Mouse (Mus musculus) heart, embryonic 11.5 days (tissue): ENCODE results near the gene Cttn. TPM values are rescaled to one million over a fixed set of nuclear protein-coding genes. Genes with fewer than 3 reads are reported as not detected.

ENCODE experiments used
- ATAC-seq: fragments of 200-750 bp; cut with Nextera tagmentation; replicated peaks from 2 replicates; pipeline ENCODE4 v1.8.0; 2017; ENCODE audit warnings: moderate library complexity; ENCODE audit not compliant: insufficient number of reproducible peaks, low FRiP score, low TSS enrichment
- H3K27ac ChIP-seq: fragments of 300-500 bp; sonication (generic); 2 replicates; pipeline ENCODE4 v1.5.1; 2014; ENCODE audit warnings: mild to moderate bottlenecking, low read depth, low read length
- H3K27me3 ChIP-seq: fragments of 300-500 bp; sonication (generic); 2 replicates; pipeline ENCODE4 v1.6.1; 2014; ENCODE audit warnings: mild to moderate bottlenecking, low read length, mixed read lengths; ENCODE audit not compliant: control insufficient read depth, insufficient read depth
- H3K36me3 ChIP-seq: fragments of 300-500 bp; sonication (generic); 2 replicates; pipeline ENCODE4 v1.6.1; 2014; ENCODE audit warnings: mild to moderate bottlenecking, low read length, moderate library complexity, mixed read lengths; ENCODE audit not compliant: control insufficient read depth, insufficient read depth
- H3K4me1 ChIP-seq: fragments of 300-500 bp; sonication (generic); 2 replicates; pipeline ENCODE4 v1.6.1; 2014; ENCODE audit warnings: low read length; ENCODE audit not compliant: control insufficient read depth, insufficient read depth
- H3K4me2 ChIP-seq: fragments of 300-500 bp; sonication (generic); 2 replicates; pipeline ENCODE4 v1.6.1; 2014; ENCODE audit warnings: mild to moderate bottlenecking, moderate library complexity
- H3K4me3 ChIP-seq: fragments of 300-500 bp; sonication (generic); 2 replicates; pipeline ENCODE4 v1.5.1; 2014; ENCODE audit warnings: low read depth, low read length
- H3K9ac ChIP-seq: fragments of 300-500 bp; sonication (generic); 2 replicates; pipeline ENCODE4 v1.6.1; 2014; ENCODE audit warnings: mild to moderate bottlenecking, low read depth, low read length, moderate library complexity
- H3K9me3 ChIP-seq: fragments of 300-500 bp; sonication (generic); replicated peaks from 2 replicates; pipeline ENCODE4 v1.6.1; 2016; ENCODE audit warnings: low read length; ENCODE audit not compliant: control insufficient read depth
- WGBS: fragments of 180-500 bp; shearing (Covaris S2); extraction: QIAGEN DNeasy Blood & Tissue Kit; methylation state at CpG from one replicate; pipeline ENCODE4 v1.1.7; 2014; ENCODE audit not compliant: insufficient replicate concordance; 5-methylcytosine and 5-hydroxymethylcytosine counted together
- polyA plus RNA-seq: library from polyadenylated mRNA; unstranded; fragments of >200 nt; fragmentation: Nextera tagmentation; extraction: Ambion mirVana; gene quantifications from 2 replicates; pipeline ENCODE4 v1.2.1, GENCODE M21; 2014

The Cttn gene
- polyA plus RNA-seq, 1 experiment from 2014 or later, result 128 TPM

DNA sequence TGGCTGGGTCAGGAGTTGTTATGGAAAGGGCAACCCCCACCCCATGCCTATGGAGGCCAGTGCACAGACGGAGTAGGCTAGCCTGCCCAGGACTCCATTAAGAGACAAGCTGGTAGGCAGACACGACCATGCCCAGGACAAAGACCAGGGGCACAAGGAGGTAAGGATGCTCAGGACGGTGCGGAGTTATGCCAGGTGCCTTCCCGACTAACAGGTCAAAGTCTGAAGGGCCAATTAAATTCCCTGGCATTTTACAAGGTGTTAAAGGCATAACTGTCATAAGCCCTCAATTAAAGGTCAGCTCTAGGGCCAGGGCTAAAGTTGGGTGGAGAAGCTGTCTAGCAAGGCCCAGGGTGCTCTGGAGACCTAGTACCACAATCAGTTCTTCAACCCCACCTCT is 2.1 kb downstream of the Cttn start:
- Histone ChIP-seq H3K9me3 (no peaks in the 10 kb centered on the region), H3K4me3 (no peak overlapping the region; the same call in 1 of the 2 replicates)

DNA sequence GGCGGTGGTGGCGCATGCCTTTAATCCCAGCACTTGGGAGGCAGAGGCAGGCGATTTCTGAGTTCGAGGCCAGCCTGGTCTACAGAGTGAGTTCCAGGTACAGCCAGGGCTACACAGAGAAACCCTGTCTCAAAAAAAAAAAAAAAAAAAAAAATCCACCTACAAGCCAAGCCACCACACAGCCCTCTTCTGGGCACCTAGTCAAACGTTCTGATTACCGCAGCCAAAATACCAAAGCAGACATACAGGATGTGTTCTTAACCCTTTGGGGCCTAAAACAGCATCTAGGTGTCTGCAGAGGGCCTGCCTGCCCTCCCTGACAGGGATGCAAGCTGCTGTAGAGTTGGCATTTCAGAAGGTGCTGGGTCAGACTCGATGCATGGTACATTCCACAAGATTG is 8.2 kb downstream of the Cttn start:
- Histone ChIP-seq H3K36me3 (peaks cover 59% of the 10 kb centered on the region), H3K27ac (no peak overlapping the region), H3K4me2 (no peak overlapping the region), H3K9ac (no peak overlapping the region), H3K27me3 (no peaks in the 10 kb centered on the region), H3K4me1 (no peaks in the 10 kb centered on the region), H3K9me3 (no peaks in the 10 kb centered on the region), H3K4me3 (no peak overlapping the region)
- WGBS, result 83% methylated on average over 7 of the region's 7 CpGs
- no peak for ATAC-seq

More for the DNA sequence above, 2.1 kb downstream of the Cttn start:
- no peaks in the 10 kb centered on the region for H3K27me3 ChIP-seq
- H3K4me1 ChIP-seq, result peaks cover 18% of the 10 kb centered on the region
- H3K9ac ChIP-seq, result peak overlapping the region; percentile 97; the same call in 1 of the 2 replicates
- peaks cover 13% of the 10 kb centered on the region; the same call in 1 of the 2 replicates for H3K36me3 ChIP-seq
- no peak overlapping the region for H3K27ac ChIP-seq
- WGBS, result 80% methylated on average over 5 of the region's 5 CpGs
- H3K4me2 ChIP-seq, result peak overlapping the region; percentile 92
- ATAC-seq, result no peak

- no peaks in the 10 kb centered on the region for H3K4me1 ChIP-seq
- no peak overlapping the region for H3K27ac ChIP-seq
- no peaks in the 10 kb centered on the region for H3K9me3 ChIP-seq
- no peak overlapping the region for H3K9ac ChIP-seq
- H3K36me3 ChIP-seq, result peaks cover 70% of the 10 kb centered on the region
- ATAC-seq, result no peak
- H3K4me3 ChIP-seq, result no peak overlapping the region
- H3K4me2 ChIP-seq, result no peak overlapping the region
- H3K27me3 ChIP-seq, result no peaks in the 10 kb centered on the region
- WGBS, result 91% methylated on average over 6 of the region's 6 CpGs
Observed at GRCm38 (mm10) chr7:144461246-144461902, 9.4 kb downstream of the Cttn start.

DNA sequence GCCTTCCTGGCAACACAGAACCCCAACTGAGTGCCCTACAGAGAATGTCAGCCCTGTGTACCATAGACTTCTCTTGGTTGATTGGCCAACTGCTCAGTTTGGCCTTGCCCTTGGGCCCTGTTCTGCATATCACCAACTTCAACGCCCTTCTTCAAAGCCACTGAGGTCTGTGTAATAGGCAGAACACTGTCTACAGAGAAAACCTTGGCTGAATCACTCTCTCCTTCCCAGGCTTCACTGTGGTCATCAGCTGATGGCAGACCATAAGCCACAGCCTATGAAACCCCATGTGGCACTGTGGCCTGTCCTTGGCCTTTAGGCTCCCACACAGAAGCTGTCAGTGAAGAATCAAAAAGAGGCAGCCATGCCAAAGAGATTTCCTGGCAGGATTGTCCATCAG is 11.9 kb downstream of the Cttn start:
- H3K27me3 ChIP-seq, result no peaks in the 10 kb centered on the region
- H3K4me2 ChIP-seq, result no peak overlapping the region
- H3K4me3 ChIP-seq, result no peak overlapping the region
- H3K4me1 ChIP-seq, result no peaks in the 10 kb centered on the region
- H3K9ac ChIP-seq, result no peak overlapping the region
- 79% methylated on average over 1 of the region's 1 CpGs for WGBS
- H3K36me3 ChIP-seq, result peaks cover 74% of the 10 kb centered on the region
- no peaks in the 10 kb centered on the region for H3K9me3 ChIP-seq
- no peak overlapping the region for H3K27ac ChIP-seq
- no peak for ATAC-seq

- Histone ChIP-seq H3K27ac (no peak overlapping the region), H3K9me3 (no peaks in the 10 kb centered on the region), H3K4me1 (no peaks in the 10 kb centered on the region), H3K4me2 (no peak overlapping the region), H3K9ac (no peak overlapping the region), H3K4me3 (no peak overlapping the region), H3K36me3 (peaks cover 40% of the 10 kb centered on the region), H3K27me3 (no peaks in the 10 kb centered on the region)
- no peak for ATAC-seq
- WGBS, result 88% methylated on average over 9 of the region's 9 CpGs
Observed at GRCm38 (mm10) chr7:144450661-144451060, 20.1 kb downstream of the Cttn start.

DNA sequence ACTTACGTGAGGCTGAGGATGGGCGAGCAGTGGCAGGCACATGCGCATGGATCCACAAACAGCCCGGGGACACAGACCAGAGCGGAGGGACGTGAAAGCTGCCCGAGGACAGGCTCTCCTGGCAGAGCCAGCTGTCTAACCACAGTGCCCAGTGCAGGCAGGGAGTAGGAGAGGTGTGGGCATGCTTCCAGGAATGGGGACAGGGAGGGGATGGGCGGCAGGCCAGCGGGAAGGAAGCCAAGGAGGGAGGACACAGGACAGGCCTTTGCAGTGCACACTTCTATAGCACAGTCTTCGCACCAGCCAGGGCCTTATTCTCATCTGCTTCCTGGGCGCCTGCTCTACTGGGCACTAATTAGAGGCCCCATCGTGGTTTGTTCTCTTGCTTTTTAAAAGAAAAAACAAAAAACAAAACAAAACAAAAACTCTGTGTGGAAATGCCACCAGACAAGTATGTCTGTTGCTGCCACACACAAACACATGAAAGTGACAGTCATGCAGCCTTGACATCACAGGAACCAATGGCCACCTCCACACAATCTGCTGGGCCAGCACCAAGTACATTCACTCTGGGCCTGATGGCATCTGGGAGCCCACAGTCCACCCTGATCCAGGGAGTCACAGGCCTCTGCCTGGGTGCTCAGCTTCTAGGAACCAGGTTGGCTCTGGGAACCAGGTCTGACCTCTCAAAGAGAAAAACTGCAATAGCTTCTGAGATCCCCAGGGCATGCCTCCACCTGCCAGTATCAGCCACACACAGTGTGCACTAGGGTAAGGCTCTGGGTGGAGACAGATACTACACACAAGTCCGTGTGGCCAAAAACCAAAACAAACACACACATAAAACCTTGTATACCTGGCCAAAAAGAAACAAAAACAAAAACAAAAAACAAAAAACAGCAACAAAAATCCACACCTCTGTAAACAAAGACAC is 20.9 kb downstream of the Cttn start:
- Histone ChIP-seq H3K27me3 (no peaks in the 10 kb centered on the region), H3K36me3 (peaks cover 42% of the 10 kb centered on the region), H3K4me2 (no peak overlapping the region), H3K4me1 (no peaks in the 10 kb centered on the region), H3K27ac (no peak overlapping the region), H3K9me3 (no peaks in the 10 kb centered on the region), H3K9ac (no peak overlapping the region), H3K4me3 (no peak overlapping the region)
- WGBS, result 92% methylated on average over 13 of the region's 13 CpGs
- ATAC-seq, result no peak

DNA sequence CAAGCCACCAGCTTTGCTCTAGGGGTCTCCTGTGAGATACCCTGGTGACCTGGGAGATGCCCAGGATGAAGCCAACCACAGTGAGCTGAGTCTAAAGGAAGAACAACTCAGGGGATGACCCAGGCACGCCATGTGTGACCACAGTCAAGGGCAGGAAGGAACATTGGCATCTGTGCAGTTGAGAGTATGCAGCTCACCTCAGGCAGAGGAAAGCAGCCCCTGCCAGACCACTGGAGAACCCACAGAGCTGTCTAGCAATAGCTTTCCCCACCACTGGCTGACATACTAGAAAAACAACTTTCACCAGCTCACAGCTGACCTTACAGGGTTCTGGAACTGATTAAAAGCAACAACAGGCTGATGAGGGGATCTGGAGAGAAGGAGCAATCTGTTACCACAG is 22.6 kb downstream of the Cttn start:
- Histone ChIP-seq H3K27me3 (no peaks in the 10 kb centered on the region), H3K9me3 (no peaks in the 10 kb centered on the region), H3K9ac (no peak overlapping the region), H3K4me2 (no peak overlapping the region), H3K27ac (no peak overlapping the region), H3K4me1 (no peaks in the 10 kb centered on the region), H3K4me3 (no peak overlapping the region), H3K36me3 (peaks cover 38% of the 10 kb centered on the region)
- no peak for ATAC-seq
- 88% methylated on average over 1 of the region's 1 CpGs for WGBS

DNA sequence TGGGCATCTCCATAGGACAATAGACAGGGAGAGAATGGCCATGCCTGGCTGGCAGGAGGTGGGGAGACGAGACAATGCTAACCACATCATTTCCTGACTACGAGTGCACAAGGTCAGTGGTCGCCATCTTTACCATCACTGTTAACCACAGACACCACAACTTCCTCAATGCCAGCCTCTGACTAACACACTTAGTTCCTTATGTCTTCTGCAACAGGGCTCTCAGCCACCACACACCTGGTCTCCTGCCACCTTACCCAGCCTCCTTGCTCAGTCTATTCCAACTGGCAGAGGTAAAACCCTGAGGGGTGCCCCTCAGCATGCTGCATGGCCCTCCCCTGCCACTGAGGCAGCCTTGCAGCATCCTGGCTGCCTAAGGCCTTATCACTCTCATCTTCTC is 23.7 kb downstream of the Cttn start:
- no peak overlapping the region for H3K4me2 ChIP-seq
- no peak overlapping the region for H3K27ac ChIP-seq
- no peak overlapping the region for H3K4me3 ChIP-seq
- peaks cover 42% of the 10 kb centered on the region for H3K36me3 ChIP-seq
- H3K27me3 ChIP-seq, result no peaks in the 10 kb centered on the region
- no peak overlapping the region for H3K9ac ChIP-seq
- H3K9me3 ChIP-seq, result no peaks in the 10 kb centered on the region
- H3K4me1 ChIP-seq, result no peaks in the 10 kb centered on the region
- ATAC-seq, result no peak
- 82% methylated on average over 3 of the region's 3 CpGs for WGBS
